Mouse (Mus musculus) thymus, postnatal 4 days (tissue): ENCODE measurements at regions not wholly inside any gene's neighbourhood (a gene's known extent, or its start where the extent isn't known, plus 50 kb on each side); places are given as distances from the start of the nearest gene placed in this dataset.

ENCODE experiments used
- DNase-seq: peaks from one replicate; pipeline ENCODE4 v3.0.0; 2021

- DNase-seq = no peak
Observed at GRCm38 (mm10) chr1:186435336-186435972, 270.3 kb downstream of the Tgfb2 start.

GRCm38 (mm10) chr1:186434782-186435181 is 271.0 kb downstream of the Tgfb2 start:
- DNase-seq = no peak

DNA sequence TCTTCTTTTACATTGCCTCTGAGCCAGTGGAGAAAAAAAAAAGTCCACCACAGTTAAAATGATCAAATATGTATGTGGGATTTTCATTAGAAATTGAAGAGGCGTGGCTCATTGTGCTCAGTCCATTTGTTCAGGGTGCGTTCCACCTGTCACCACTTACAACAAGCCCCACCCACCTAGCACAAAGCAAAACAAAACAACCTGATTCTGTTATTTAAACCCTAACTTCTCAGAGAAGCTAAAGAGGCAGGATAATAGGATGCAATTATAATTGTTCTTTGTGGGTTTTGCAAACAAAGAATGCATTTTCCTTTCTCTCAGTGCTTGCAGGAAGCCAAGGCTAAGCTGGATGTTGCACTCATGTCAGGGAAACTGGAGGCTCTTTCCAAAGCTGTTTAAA is 271.8 kb downstream of the Tgfb2 start:
- DNase-seq = no peak

GRCm38 (mm10) chr1:186433169-186433665 is 272.6 kb downstream of the Tgfb2 start:
- DNase-seq = no peak

DNA sequence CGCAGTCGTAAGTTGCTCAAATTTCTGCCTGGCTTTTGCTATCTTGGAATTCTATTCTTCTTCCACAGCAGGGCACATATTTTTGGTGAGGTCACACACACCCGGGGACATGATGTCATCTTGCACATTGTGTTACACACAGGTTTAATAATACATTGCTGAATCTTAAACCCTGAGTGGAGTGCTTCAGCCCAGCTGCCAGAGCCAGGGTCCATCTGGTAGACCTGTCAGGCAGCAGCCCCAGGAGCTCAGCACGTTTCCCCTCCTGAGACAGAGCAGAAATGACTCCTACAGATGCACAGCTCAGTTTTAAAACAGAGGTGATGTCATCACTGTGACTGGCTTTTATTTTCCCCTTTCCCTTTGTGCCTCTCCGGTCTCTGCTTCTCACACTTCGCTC is 280.4 kb downstream of the Tgfb2 start:
- no peak for DNase-seq

GRCm38 (mm10) chr1:186424084-186424483 is 281.7 kb downstream of the Tgfb2 start:
- no peak for DNase-seq

DNA sequence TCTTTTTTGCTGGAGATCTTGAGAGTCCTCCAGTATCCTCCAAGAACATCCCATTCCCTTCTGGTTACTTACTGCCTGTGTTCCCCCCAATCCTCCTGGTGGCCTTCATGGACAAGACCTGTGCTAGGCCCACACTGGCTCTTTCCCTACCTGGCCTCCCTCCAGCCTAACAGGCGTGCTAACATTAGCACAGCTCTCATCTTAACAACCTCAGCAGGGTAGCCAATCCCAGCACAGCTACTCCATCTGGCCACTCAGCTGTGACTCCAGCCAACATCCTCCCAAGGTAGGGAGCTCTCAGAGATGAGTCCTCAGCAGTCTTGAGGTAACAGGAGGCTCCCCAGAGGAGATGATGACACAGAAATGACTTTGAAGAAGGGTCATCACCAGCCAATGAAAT is 288.7 kb downstream of the Tgfb2 start:
- no peak for DNase-seq

DNA sequence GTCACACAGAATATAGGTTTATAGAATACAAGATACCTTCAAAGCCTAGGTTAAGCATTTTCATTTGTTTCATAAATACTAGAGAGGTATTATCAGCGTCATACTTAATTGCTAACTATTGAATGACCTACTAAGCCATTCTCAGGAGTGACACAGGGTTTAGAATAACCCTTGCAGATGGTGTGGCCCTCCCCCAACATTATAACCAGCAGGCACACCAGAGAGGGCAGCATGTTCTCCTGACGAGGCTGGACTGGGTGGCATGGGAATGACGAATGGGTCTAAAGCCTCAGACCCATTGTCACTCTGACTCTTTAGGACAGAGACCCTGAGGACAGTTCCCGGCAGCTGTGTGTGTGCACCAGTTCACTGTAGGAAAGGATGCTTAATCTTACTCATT is 290.5 kb downstream of the Tgfb2 start:
- DNase-seq = no peak

DNA sequence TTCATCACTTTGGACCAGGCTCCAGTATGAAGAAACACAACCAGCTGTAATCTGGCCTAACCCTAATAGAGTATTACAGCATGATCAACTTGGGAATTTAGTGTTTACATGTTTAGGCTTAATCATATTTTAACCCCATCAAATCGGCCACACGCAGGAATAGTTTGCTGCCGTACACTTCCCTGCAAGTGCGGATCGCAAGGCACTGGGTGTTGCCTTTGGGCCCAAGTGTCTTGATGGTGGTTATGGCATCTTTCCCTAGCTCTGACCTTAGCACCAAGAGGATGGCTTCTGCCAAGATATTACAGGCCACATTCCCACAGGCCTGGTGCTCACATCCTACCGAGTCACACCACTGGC is 291.9 kb downstream of the Tgfb2 start:
- no peak for DNase-seq

DNA sequence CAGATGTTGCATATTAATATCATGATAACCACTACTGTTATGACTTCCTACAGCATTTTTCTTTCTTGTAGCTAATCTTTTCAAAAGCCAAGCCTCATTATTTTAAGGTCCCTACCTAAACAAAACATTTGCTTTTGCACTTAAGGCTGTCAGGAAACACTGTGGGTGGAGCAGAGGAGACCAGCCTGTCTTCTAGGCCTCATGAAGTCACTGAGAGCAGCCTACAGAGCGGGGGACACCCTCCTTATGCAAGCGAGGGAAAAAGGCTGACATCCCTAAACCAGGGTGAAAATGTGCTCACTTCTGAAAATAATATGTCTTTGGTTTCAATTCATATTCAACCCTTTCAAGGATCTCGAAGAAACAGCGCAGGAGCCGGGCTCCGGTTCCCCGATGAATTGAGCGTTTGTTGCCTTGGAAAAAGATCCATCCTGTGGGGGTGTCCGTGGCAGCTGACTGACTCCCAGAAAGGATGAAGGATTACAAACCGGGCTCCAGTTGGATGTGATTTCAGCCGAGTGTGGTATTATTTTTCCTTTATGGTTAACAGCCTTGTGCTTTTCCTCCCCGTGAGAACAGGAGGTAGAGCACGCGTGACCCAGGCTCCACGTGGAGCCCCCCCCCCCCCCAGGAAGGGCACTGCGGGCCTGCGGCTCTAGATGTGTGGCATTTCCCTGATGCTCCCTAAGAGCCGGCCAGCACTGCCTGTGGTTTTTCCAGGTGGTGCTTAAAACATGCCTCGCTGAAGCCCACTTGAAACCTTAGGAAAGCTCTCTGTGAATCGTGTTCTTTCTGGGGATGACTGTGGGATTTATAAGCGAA is 292.5 kb downstream of the Tgfb2 start:
- DNase-seq = no peak

- DNase-seq = no peak
Observed at GRCm38 (mm10) chr1:186412296-186412695, 293.5 kb downstream of the Tgfb2 start.

GRCm38 (mm10) chr1:186408986-186409441 is 291.9 kb upstream of the Lyplal1 start:
- no peak for DNase-seq

GRCm38 (mm10) chr1:186407656-186408055 is 290.5 kb upstream of the Lyplal1 start:
- DNase-seq = no peak

DNA sequence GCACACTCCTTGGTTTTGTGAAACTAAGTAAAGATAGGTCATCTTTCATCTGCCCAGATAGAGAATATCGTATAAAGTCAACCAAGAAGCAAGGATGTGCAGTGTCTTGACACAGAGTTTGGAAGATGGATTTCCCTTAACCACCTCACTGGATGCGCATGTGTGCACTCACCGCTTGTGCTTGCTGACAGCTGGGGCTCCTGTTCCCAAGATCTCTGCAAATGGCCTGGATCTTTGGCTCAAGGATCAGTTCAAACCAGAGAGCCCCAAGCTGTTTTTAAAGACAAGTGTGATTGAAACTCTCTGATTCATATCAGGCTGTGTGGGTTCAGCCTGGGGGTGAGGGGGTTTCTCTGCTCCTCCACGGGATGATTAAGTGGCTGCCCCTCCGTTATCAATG is 288.6 kb upstream of the Lyplal1 start:
- DNase-seq = no peak

GRCm38 (mm10) chr1:186399762-186400161 is 282.7 kb upstream of the Lyplal1 start:
- DNase-seq = no peak

GRCm38 (mm10) chr1:186393005-186393404 is 275.9 kb upstream of the Lyplal1 start:
- no peak for DNase-seq

DNA sequence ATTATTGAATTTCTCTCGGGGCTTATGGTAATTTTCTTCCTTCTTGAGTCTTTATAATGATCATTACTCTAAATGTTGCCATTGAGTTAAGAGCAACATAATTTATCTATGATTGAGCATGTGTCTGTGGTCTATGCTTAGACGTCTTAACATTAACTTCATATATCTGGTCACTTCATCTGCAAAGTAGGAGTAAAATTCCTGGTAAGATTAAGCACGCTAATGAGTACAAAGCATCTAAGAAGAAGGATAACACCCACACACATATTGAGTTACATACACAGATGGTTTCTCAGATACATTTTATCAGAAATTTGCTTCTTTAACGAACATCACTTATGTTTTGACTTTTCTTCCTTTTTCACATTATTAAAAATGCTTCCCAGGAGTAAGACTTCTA is 267.3 kb upstream of the Lyplal1 start:
- no peak for DNase-seq

DNA sequence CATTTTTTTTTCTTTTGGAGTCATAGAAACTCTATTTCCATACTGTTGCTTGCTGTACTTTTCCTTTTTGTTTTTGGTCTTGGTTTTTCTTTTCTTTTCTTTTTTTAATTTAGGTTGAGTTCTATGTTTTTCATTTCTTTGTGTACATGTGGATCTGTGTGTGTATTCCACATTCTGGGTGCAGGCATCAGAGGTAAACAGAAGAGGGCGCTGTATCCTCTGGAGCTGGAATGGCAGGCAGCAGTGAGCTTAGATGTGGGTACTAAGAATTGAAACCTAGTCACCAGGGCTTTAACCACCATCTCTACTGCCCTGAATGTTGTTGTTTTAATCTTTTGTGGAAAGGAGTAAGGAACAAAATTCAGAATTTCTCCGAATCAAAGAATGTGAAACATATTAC is 266.3 kb upstream of the Lyplal1 start:
- no peak for DNase-seq

DNA sequence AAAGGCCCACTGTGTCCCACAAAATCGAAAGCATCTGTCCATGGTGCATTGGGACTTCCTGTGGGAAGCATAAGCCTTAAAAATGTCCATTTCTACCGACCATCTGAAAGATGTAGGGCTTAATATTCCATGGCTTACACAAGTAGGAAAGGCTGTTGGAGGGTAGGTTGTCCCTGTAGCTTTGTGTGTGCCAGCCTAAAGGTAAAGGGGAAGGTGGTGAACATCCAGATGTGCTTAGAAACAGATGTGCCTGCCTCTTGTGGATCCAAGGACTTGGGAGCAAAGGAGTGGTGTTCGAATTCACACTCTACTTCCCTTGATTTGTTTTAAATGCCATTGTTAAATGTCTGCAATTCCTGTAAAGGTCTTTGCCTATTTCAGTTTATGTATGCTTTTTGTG is 265.9 kb upstream of the Lyplal1 start:
- no peak for DNase-seq

- no peak for DNase-seq
Observed at GRCm38 (mm10) chr1:186379938-186380847, 263.1 kb upstream of the Lyplal1 start.

DNA sequence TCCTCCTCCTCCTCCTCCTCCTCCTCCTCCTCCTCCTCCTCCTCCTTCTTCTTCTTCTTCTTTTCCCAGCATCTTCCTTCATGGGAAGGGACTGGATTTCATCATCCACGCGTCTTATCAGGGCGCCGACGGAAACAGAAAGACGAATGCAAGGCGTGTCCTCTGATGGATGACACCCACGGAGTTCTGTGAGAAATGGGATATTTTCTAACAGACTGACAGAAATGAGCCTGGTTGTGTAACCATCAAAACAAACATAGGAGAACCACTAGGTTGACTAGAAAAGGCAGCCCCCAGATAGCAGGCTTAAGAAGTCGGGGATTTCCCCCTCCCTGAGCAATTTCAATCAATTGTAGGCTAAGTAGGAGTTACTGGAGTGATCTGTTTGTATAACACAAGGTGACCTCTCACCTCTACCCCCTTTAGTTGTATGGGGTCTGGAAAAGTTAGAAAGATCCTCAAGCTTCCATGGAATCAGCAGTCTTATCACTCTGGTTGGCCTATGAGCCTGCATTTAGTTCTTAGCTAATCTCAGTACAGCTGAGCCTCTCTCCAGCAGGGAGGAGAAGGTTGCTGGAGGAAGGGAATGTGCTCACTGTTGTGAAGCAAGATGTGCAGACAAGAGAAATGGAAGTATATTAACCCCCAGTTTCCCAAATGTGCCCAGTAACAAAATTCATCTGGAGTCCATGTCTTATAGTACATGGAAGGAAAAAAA is 260.0 kb upstream of the Lyplal1 start:
- no peak for DNase-seq

DNA sequence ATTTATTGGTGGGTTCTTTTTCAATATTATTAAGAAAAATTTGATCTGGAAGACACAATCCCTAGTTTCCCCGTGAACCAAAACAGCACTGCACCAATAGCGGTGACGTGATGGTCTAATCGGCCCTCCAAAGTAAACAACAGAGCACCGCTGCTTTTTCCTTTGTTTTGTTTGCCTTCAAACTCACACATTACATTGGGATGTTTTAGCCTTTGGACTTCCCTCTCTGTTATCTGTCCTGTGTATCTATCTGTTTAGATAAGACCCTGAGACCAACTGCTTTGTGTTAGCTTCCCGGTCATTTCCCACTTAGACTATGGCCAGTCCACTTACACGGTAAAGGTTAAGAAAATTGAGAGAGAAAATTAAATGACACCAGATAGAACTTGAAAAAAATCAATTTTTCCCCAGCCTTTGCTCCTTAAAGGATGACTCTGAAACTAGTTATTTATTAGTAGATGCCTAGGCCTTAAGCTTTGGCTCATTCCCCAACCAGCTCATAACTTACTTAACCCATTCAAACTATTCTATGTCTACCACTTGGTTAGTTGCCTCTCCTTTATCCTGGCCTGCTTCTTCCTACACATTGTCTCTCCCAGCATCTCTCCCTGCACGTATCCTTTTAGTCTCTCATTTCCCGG is 257.0 kb upstream of the Lyplal1 start:
- no peak for DNase-seq
